Mouse (Mus musculus) CD4-positive helper T cell, adult 2 months (primary cell): ENCODE results near the gene Olfr161.
"Not testable (repeated sequence)": the region's sequence is repeated elsewhere in the genome, so short reads cannot be mapped to it uniquely, and the experiment has no call there.

Experiments
- DNase-seq: peaks from one replicate; pipeline ENCODE4 v3.0.0-alpha.2; 2012; ENCODE audit warnings: low read depth, missing footprints, low spot score

Gene Olfr161

DNA sequence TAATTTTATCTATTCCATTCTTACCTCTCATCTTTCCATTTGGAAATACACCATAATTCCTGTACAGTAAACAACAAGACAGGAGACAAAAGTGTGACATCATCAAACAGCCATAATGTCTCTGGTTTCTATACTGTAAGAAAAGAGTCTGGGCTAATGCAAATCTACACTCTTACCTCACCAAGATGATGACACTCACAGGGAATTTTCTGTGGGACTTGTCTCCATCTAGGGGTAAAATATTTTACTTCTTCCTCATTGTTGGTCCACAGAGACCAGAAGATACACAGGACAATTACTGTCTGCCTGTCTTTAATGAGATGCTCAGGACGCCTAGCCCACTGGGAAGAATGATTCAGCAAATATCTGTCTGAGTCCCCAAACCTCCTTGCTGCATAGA lies at the start of gene Olfr161:
Gene Olfr161 (plus strand): TSS at position 352 of the 400 bp plus-strand sequence.
- DNase-seq: no peak

DNA sequence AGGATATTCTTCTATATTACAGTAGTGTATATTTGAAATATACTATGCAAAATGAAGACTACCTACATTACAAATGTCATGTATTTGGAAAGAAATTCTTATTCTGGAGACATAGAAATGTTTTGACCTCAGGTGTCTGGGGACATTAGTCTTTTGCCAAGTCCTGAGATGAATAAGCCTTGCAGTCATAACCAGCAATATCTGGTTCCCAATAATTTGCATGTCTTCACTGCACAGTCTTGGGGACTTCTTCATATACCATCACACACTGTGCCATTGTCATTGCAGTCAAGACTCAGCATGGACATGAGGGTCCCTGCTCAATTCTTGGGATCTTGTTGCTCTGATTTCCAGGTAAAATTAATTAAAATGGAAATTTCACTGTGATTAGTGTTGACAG lies 27.3 kb upstream of the Olfr161 start:
- no peak for DNase-seq

GRCm38 (mm10) chr16:3577658-3578057 lies 13.2 kb upstream of the Olfr161 start:
- DNase-seq: not testable (repeated sequence)

- not testable (repeated sequence) for DNase-seq
These were observed 12.5 kb upstream of the Olfr161 start for GRCm38 (mm10) chr16:3578227-3578848.

DNA sequence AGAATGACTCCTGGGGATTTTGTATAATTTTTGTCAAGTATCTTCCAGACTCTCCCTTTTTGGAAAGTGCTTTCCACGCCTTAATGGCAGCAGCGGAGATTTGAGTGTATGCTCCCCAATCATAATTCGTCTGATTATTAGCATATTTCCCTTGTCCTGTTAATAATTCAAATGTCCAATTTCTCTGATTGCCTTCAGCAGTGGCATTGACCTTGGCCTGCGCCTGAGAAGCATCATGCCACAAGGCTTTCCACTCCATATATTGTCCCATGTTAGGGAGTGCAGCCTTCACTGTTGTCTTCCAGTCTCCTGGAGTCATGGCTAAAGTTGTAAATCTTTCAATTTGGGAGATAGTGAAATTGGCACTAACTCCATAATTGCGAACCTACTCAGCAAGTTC lies 40.5 kb downstream of the Olfr161 start:
- not testable (repeated sequence) for DNase-seq

DNA sequence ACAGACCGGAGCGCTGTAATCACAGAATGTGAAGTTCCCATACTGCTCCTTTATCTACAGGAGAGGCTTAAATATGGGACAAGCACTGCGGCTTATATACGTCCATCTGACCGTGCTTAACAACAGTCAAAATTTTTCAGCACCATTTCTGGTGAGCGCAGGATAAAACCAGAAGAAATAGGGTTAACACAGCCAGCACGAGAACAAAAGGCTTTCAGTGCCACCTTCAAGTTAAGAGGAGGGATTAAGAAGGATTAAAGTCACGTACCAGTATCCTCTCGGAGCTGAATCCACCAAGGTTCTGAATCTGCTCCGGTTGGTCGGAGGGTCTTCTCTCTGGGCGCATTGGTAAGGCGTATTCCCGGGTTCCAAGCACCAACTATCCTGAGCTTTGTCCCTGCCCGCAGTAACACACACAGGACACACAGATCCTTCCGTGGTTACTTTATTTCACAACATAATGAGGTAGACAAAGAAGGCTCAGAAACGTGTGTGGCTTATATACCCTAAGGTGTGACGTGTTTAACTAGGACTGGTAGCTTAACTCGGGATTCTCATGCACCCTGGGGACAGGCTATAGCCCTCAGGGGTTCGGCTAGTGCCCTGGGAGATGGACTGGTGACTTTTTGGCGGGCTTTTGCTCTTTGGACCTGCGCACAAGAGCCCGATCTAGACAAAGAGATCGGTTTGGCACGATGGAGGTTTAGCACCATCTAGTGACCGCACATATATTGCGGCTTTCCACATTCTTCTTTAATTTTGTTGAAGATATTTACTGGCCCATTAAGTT lies 41.9 kb downstream of the Olfr161 start:
- not testable (repeated sequence) for DNase-seq
